Mouse (Mus musculus): Measurements from ENCODE around the gene Hist1h4c. TPM values are rescaled to one million over a fixed set of nuclear protein-coding genes. Genes with fewer than 3 reads are reported as not detected.

Hist1h4c gene
- total and polyA plus RNA-seq, 3 experiments, result 4.1 to 2,008 TPM; not detected in 1

DNA sequence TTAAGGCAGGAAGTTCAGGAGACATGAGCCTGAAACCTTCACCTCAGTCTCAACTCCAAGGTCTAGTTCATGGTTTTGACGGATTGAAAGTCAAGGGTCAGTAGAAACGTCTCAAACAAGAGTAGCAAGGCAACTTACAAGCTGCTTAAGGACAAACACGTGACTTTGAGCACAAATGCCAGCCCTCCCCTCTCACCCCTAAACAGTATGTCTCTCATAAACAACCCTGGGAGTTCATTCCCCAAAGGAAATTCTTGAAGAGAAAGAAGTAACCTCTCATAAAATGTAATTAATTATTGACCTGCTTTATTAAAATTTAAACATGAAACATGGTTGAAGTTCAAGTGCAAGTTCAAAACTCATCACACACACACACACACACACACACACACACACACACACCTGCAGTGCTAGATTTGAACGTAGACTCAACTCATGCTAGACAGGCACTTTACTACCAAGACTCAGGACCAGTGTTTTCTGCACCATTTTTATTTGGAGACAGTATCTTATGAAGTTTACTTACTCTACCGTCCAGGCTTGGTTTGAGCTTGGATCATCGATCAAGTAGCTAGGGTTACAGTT, 4.3 kb downstream of the Hist1h4c start:
- no peaks in the 10 kb centered on the region for H3K9me3 ChIP-seq (replicated peaks; ENCODE audit: insufficient read depth, low read length)
- no peak for DNase-seq (ENCODE audit: low read depth, low spot score)
- H3K79me2 ChIP-seq (ENCODE audit: control insufficient read depth, insufficient read depth, low read length, poor library complexity), result no peaks in the 10 kb centered on the region; the same call in 1 of the 2 replicates
- peaks cover 0 to 29% of the 10 kb centered on the region in 2 experiments; a peak in 2 of 4 replicates for H3K36me3 ChIP-seq (ENCODE audit: control insufficient read depth in 1 of 2, insufficient read depth in 2 of 2, low read length in 2 of 2)
- H3K27me3 ChIP-seq (ENCODE audit: control insufficient read depth in 1 of 2, insufficient read depth in 2 of 2, low read length in 2 of 2), result no peaks in the 10 kb centered on the region
- no peak overlapping the region for H3K9ac ChIP-seq (ENCODE audit: control insufficient read depth, low read depth, low read length, poor library complexity, severe bottlenecking)
- no peak overlapping the region for H3K4me3 ChIP-seq (ENCODE audit: control insufficient read depth in 1 of 2, insufficient read depth in 1 of 2, low read depth in 2 of 2, low read length in 2 of 2)
- no peak overlapping the region for H3K27ac ChIP-seq (ENCODE audit: control insufficient read depth, low read depth, low read length)
- TF ChIP-seq EP300 (IDR thresholded peaks at IDR 0.05; ENCODE audit: low read depth in 1 of 2, low read length in 2 of 2), result no peak
- TF ChIP-seq CTCF (IDR thresholded peaks at IDR 0.05 in 2 of 3, conservative IDR thresholded peaks at IDR 0.05 in 1 of 3; ENCODE audit: control insufficient read depth in 1 of 3, insufficient read depth in 1 of 3, low read depth in 2 of 3, low read length in 3 of 3, poor library complexity in 1 of 3, severe bottlenecking in 1 of 3), result no peak
- no peak for TF ChIP-seq E2F4 (IDR thresholded peaks at IDR 0.05; ENCODE audit: borderline replicate concordance, low read depth, low read length)
- no peak for TF ChIP-seq CHD2 (IDR thresholded peaks at IDR 0.05; ENCODE audit: low read length)
- no peak for TF ChIP-seq POLR2AphosphoS2 (IDR thresholded peaks at IDR 0.05; ENCODE audit: low read length)
- TF ChIP-seq USF1 (IDR thresholded peaks at IDR 0.05; ENCODE audit: low read depth, low read length), result no peak
- no peak for TF ChIP-seq RCOR1 (IDR thresholded peaks at IDR 0.05; ENCODE audit: low read depth, low read length)
- no peak for TF ChIP-seq TBP (IDR thresholded peaks at IDR 0.05; ENCODE audit: low read depth, low read length)
- H3K4me1 ChIP-seq (ENCODE audit: control insufficient read depth in 1 of 2, insufficient read depth in 2 of 2, low read length in 2 of 2), result peaks cover 0 to 26% of the 10 kb centered on the region in 2 experiments; a peak in 2 of 4 replicates

DNA sequence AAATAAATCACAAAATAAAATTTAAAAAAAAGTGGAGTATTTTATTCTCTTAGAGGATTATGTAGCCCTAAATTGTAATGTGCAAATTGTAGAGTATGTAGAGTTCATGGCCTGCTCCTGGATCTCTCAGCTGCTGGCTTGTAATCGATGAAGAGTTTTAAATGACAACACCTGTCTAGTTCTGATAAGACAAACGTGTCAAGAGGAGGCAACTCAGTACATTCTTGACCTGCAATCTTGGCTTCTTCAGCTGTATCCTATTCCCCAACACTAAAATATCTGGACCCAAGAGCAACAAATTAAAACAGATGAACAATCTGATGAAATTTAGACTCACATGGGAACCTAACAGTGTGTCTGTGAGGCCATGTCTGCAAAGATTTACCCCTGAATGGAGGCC, 8.8 kb downstream of the Hist1h4c start:
- peaks cover 0 to 12% of the 10 kb centered on the region in 2 experiments; a peak in 2 of 4 replicates for H3K36me3 ChIP-seq (ENCODE audit: control insufficient read depth in 1 of 2, insufficient read depth in 2 of 2, low read length in 2 of 2)
- no peak for TF ChIP-seq POLR2A (IDR thresholded peaks at IDR 0.05; ENCODE audit: control insufficient read depth in 1 of 2, insufficient read depth in 1 of 2, low read depth in 1 of 2, low read length in 2 of 2, poor library complexity in 1 of 2)
- no peak for TF ChIP-seq TBP (IDR thresholded peaks at IDR 0.05; ENCODE audit: low read depth, low read length)
- peak; percentile 59 for TF ChIP-seq TAL1 (IDR thresholded peaks at IDR 0.05; ENCODE audit: low read length)
- TF ChIP-seq USF1 (IDR thresholded peaks at IDR 0.05; ENCODE audit: low read depth, low read length), result no peak
- no peak for TF ChIP-seq BHLHE40 (IDR thresholded peaks at IDR 0.05; ENCODE audit: borderline replicate concordance, low read depth, low read length)
- H3K27me3 ChIP-seq (ENCODE audit: control insufficient read depth in 1 of 2, insufficient read depth in 2 of 2, low read length in 2 of 2), result no peaks in the 10 kb centered on the region
- no peak overlapping the region for H3K9ac ChIP-seq (ENCODE audit: control insufficient read depth, low read depth, low read length, poor library complexity, severe bottlenecking)
- no peaks in the 10 kb centered on the region for H3K9me3 ChIP-seq (replicated peaks; ENCODE audit: insufficient read depth, low read length)
- H3K27ac ChIP-seq (ENCODE audit: control insufficient read depth, low read depth, low read length), result no peak overlapping the region
- H3K4me3 ChIP-seq (ENCODE audit: control insufficient read depth in 1 of 2, insufficient read depth in 1 of 2, low read depth in 2 of 2, low read length in 2 of 2), result no peak overlapping the region
- no peak for DNase-seq (ENCODE audit: low read depth, low spot score)
- H3K79me2 ChIP-seq (ENCODE audit: control insufficient read depth, insufficient read depth, low read length, poor library complexity), result no peaks in the 10 kb centered on the region; the same call in 1 of the 2 replicates
- H3K4me1 ChIP-seq (ENCODE audit: control insufficient read depth in 1 of 2, insufficient read depth in 2 of 2, low read length in 2 of 2), result peaks cover 0 to 12% of the 10 kb centered on the region in 2 experiments; a peak in 1 of 4 replicates

DNA sequence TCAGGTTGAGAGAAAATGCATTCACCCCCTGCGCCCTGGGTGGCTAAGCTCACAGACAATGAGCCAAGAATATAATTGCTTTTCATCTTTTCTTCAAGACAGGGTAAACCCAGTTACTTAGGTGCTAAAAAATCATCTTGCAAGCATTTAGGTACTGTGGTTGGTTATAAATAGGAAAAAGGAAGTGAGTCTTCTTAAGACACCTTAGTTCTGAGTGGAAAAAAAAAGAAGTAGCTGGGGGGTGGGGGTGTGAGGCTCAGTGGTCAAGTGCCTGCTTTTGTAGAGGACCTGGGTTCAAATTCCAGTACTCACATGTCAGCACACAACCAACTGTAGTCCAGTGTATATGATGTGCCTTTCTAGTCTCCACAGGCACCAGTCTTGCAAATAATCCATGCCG, 9.3 kb downstream of the Hist1h4c start:
- Histone ChIP-seq H3K9ac (ENCODE audit: control insufficient read depth, low read depth, low read length, poor library complexity, severe bottlenecking) (no peak overlapping the region), H3K27me3 (ENCODE audit: control insufficient read depth in 1 of 2, insufficient read depth in 2 of 2, low read length in 2 of 2) (no peaks in the 10 kb centered on the region), H3K36me3 (ENCODE audit: control insufficient read depth in 1 of 2, insufficient read depth in 2 of 2, low read length in 2 of 2) (peaks cover 0 to 12% of the 10 kb centered on the region in 2 experiments; a peak in 2 of 4 replicates), H3K9me3 (replicated peaks; ENCODE audit: insufficient read depth, low read length) (no peaks in the 10 kb centered on the region), H3K4me1 (ENCODE audit: control insufficient read depth in 1 of 2, insufficient read depth in 2 of 2, low read length in 2 of 2) (peaks cover 0 to 11% of the 10 kb centered on the region in 2 experiments; a peak in 1 of 4 replicates), H3K27ac (ENCODE audit: control insufficient read depth, low read depth, low read length) (no peak overlapping the region), H3K4me3 (ENCODE audit: control insufficient read depth in 1 of 2, insufficient read depth in 1 of 2, low read depth in 2 of 2, low read length in 2 of 2) (no peak overlapping the region), H3K79me2 (ENCODE audit: control insufficient read depth, insufficient read depth, low read length, poor library complexity) (no peaks in the 10 kb centered on the region; the same call in 1 of the 2 replicates)
- DNase-seq (ENCODE audit: low read depth, low spot score), result no peak
- TF ChIP-seq GATA1 (IDR thresholded peaks at IDR 0.05; ENCODE audit: low read depth, low read length) (no peak), E2F4 (IDR thresholded peaks at IDR 0.05; ENCODE audit: borderline replicate concordance, low read depth, low read length) (no peak), MAZ (IDR thresholded peaks at IDR 0.05; ENCODE audit: low read depth, low read length) (no peak), USF1 (IDR thresholded peaks at IDR 0.05; ENCODE audit: low read depth, low read length) (no peak), MAFK (IDR thresholded peaks at IDR 0.05; ENCODE audit: borderline replicate concordance, low read depth, low read length) (no peak), MAX (IDR thresholded peaks at IDR 0.05; ENCODE audit: low read length) (no peak), ZNF384 (IDR thresholded peaks at IDR 0.05; ENCODE audit: low read depth, low read length) (no peak), UBTF (IDR thresholded peaks at IDR 0.05; ENCODE audit: borderline replicate concordance, insufficient read depth, low read depth, low read length) (no peak)

Data from MEL (cell line).